Mouse (Mus musculus) cortical plate, adult 2 months (tissue): Measurements from ENCODE around the gene Mreg.

Experiments
- CTCF ChIP-seq: fragments of 200-500 bp; IDR thresholded peaks from 2 replicates; pipeline ENCODE4 v1.5.1; 2011; ENCODE audit warnings: mild to moderate bottlenecking, control low read depth, low read length; ENCODE audit not compliant: insufficient read depth; ENCODE audit errors: extremely low read depth
- POLR2A ChIP-seq: fragments of 200-500 bp; IDR thresholded peaks from 2 replicates; pipeline ENCODE4 v1.6.1; 2011; ENCODE audit warnings: mild to moderate bottlenecking, low read length, control low read depth; ENCODE audit not compliant: insufficient read depth; ENCODE audit errors: extremely low read depth

DNA sequence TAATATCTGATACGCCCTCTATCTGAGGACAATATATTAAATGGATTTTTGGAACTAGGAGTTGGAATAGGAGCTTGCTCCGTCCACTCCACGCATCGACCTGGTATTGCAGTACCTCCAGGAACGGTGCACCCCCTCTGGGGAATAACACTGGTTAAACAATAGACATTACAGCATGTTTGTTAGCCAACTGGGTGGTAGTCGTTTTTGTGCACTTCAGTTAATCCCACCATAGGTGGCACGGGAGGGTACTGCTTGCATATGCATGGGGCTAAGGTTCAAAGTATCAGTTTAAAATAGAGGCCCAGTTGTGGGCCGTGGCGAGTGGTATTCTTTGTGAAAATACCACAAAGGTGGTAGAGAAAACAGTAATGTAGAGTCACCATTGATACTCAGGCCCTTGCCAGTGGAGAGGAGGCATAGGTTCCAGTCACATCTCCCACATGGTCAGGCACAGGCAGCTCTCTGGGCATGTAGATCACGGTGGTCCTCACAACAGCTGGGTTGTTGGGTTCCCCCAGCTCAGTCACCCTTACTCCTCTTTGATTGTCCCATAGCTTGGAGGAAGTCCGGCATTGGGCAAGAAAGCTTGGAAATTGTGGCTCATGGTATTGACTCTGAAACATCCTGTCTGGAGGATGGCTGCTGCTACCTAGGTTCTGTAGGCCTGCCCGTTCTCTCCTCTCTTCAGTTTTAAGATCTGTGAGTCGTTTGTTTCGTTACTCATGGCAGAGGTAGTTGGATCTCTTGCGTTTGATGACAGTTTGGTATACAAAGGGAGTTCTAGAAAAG is 43.2 kb upstream of the Mreg start:
- no peak for TF ChIP-seq CTCF
- no peak for TF ChIP-seq POLR2A
